Mouse (Mus musculus) adipocyte (in vitro differentiated cells): ENCODE measurements at regions not wholly inside any gene's neighbourhood (a gene's known extent, or its start where the extent isn't known, plus 50 kb on each side); places are given as distances from the start of the nearest gene placed in this dataset.

Experiments
- DNase-seq: peaks from one replicate; pipeline ENCODE4 v3.0.0-alpha.2; 2016; ENCODE audit warnings: low spot score

DNA sequence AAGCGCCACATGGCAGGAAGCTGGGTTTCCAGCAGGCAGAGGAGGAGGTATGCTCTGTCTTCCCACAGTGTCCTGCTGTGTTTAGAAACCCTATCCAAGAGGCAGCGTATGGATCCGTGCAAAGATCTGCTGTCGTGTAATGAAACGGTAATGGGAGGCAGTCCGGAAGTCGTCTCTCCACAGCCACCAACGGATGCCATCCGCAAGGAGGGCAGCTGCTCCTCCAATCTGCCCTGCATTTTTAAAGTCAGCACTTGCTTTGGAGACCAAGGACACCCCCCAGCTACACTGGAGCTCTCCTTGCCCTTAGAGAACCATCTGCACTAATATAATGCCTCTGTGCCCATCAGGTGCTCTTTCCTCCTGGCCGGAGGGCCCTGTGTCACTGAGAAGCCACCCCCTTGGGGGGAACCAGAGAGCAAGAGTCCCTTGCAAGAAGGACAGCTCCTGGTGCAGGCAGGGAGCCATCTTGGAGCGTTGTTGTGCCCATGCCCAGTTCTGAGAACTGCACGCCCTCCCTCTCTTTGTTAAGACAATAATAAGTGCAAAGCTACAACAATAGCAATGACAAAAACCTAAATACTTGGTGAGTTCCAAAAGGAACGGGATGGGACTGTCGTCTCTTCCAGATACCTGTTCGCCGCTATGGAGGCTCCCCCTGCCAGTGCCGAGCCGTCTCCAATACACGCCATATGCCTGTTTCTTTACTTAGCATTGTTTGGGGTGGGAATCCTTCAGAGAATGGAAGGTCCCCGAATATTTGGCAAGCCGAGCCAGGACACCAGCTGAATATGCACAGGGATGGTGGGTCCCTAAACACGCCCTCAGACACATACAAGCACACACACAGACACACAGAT lies 384.4 kb downstream of the Zfp536 start:
- DNase-seq = no peak

DNA sequence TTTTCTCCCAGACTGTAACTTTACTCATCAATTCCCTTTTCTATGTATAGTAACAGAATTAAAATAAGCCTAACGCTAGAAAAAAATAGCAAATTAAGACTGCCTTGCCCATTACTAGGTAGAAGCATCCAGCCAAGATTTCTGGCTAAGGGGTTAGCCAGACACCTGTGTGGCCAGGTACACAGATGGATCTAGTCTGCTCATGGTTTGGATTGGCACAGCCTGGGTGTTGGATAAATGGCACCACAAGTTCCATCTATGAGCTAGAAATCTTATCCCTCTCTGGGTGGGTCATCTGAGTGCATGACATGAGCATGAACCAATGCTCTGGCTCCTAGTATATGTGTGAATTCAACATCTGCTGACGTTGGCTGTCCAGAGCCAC lies 383.7 kb downstream of the Zfp536 start:
- DNase-seq = no peak

- DNase-seq = no peak
Measured at GRCm38 (mm10) chr7:37390271-37390670, 383.2 kb downstream of the Zfp536 start.

DNA sequence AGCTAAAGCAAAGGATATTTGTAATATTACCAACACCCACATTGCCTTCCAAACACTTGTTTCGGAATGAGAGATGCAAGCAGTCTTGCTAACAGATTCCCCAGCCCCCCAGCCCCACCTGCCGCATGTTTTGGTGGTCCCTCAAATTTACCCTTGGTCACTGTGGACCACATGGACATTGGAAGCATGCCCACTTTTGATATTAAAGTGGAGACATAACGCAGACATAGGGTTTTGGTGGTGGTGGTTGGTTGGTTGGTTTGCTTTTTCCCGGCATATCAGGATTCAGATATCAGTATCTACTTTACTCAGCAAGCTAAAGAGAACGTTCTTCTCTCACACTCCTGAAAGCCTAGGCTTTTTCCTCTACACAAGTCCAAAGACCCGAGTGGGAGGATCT lies 381.3 kb downstream of the Zfp536 start:
- DNase-seq = no peak

GRCm38 (mm10) chr7:37392604-37393003 lies 380.8 kb downstream of the Zfp536 start:
- DNase-seq = no peak

- DNase-seq = no peak
Measured at GRCm38 (mm10) chr7:37393071-37393470, 380.4 kb downstream of the Zfp536 start.

- DNase-seq = no peak
Measured at GRCm38 (mm10) chr7:37394965-37395426, 378.4 kb downstream of the Zfp536 start.

DNA sequence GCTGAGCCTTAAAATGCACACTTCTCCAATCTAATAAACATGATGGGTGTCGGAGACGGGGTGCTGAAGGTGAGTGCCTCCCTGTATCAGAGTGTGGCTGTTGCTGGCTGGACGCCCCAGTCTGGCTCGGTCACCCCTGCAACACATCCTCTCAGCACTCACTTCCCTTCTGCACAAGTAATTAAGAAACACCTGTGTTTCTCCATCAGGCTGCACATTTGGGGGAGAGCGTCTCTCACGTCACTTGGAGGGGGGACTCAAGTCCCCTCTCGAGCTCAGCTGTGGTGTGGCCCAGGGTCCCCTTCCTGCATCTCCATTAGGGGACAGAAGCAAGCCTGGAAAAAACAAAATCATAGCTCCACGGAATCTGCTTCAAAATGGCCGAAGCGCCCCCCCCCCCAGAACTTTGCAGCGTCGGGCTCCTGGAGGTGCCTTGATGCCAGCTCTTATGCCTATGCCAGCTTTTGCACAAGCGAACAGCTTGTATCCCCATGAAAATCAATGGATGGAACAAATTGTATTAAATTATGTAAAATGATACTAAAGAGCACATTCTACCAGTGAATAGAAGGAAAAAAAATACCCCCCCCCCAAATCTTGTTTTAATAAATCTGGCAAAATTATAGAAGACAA lies 377.4 kb downstream of the Zfp536 start:
- no peak for DNase-seq

DNA sequence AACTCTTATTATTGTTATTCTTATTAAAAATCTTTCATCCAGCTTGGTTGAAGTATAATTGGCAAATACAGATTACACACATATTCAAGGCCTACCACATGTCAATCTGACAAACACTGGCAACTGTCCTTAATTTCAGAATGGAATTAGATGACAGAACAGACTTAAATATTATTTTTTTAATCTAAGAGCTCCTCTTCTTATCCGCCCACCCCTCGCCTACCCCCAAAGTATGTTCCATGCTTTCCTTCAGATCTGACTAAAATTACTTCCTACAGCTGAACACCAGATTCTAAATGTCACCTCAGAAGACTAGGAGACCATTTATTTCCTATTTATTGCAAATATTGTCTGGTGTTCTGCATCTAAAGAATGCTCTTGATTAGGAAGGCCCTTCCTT lies 370.0 kb downstream of the Zfp536 start:
- DNase-seq = no peak

DNA sequence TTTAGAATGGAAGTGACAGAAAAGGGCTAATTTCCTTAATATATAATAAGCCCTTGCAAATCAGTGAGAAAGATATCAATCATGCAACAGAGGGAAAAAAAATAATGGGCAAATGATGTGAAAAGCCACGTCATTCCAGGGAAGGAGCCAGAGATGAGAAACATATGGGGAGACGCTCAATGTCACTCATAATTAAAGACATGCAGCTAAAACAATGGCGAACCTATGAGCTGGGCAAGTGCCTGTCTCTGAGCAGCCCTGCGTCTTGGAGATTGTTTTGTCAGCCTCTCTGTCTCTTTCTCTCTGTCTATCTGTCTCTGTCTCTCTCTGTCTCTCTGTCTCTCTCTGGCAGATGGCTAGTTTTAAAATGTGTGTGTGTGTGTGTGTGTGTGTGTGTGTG lies 360.1 kb downstream of the Zfp536 start:
- no peak for DNase-seq

DNA sequence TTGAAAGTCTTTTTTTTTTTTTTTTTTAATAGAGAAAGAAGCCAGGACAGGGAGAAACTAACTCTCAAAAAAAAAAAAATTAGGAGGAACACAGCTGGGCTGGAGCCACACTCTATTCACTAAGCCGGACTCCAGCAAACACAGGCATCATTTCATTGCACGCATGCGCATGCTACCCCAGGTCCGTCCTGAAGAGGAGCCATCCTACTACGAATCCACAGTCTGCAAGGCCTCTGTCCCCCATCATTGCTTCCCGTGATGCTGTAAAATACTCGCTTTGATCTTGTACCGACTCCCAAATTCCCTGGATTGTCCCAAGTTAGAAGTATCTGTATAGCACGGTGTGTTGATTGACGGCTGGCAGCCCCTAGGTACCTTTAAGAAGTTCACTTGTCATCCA lies 351.7 kb downstream of the Zfp536 start:
- DNase-seq = no peak
